Mouse (Mus musculus): Measurements from ENCODE around the gene Kcne1.

The Kcne1 gene

DNA sequence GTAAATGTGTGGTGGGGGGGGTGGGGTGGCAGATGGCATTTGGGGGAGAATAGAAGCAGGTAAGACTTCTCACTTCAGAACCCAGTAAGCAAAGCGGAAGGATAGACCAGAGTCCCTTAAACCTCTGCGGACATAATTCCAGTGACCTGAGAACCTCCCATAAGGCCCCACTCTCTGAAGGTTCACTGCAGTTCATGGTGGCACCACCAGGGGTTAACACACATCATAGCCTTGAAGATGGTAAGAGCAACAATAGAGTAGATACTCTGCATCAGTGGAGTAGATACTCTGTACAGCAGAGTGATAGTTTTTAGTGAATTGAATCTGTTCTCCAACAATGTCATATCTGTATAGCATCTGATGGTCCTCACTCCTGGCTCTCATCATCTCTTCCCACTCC, 53.7 kb downstream of the Kcne1 start:
- no peak for DNase-seq (ENCODE audit: low spot score)

DNA sequence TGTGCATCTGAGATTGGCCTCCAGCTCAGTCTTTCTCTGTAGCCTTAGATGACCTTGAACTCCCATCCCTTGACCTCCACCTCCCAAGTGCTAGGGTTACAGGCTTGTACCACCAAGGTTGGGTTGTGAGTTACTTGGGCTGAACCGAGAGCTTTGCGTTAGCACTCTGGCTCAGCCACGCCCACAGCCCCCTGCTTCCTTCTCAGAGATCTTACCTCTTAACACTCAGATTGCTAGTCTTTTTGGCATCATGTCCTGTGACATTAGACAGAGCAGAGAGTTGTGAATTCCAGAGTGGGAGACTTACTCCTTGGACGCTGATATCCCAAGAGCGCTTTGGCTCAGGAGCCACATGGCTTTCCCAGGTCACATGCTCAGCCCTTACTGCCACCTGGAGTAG, 56.8 kb downstream of the Kcne1 start:
- no peak for DNase-seq (ENCODE audit: low spot score)

DNA sequence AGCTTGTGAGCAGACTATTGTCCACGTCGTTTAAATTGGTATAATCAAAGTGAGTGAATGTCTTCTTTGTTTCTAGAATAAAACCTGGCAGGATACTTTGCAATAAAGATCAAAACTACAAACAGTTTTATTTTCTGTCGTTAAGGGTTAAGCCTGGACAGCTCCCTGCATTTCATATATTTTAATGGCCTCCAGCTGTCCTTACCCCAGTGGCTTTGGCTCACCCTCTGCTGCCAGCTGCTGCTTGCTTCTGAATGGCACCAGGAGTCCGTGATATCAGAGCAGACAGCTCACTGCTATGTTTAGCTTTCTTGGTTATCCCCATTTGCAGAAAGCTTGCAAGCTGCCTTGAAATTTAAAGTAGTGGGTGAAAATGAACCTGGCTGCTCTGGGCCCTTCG, 57.3 kb downstream of the Kcne1 start:
- DNase-seq (ENCODE audit: low spot score): no peak

DNA sequence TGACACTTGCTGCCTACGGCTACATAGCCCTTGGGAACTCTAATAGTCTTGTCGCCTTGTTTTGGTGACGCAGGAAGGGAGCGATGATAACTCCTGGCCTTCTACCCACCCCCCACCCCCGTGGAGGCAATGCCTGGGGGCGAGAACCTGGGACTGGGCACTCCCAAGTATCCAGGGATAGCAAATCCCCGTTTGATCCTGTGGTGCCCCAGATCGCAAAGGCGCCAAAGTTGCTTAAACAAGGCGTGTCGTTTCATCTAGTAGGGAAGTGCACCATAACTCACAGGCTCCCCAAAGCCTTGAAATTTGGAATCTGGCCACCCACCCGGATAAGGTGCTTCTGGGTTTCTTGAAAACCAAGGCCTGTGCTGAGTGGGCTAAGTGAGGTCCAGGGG, 57.9 kb downstream of the Kcne1 start:
- peak; percentile 52 for DNase-seq (ENCODE audit: low spot score)

DNA sequence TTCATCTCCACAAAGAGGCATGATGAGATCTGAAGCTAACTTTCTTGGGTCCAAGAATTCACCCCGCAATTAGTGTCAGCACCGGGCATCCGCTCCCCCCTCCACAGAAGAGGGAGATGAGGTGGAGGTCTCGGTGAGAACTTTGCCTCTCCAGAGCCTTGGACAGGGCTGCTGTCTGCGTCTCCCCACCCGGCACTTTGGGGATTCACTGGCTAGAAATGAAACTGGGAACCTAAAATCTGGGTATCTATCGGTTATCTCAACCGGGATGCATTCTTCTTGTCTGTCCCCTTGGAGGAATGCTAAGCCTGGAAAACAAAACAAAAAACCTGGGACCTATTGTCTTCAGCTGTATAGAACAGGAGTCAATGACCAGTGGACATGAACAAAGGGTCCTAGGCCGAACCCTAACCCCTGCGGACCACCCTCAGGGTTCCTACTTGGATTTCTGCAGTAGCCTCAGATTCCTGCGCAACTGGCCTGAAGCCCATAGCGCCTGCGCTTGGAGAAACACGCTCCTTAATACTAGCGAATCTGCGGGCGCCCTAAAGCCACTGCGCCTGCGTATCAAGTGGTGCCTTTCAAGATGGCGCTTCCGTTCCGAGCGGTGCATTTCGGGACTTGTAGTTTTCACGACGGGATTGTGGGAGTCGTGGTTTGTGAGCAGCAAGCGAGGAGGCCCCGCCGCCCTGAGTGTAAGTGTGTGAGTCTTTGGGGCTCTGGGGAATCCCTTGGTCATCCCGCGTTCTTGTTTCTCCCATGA, 58.4 kb downstream of the Kcne1 start, which contains the start of gene Smim11:
TSS of gene Smim11 (plus strand) at position 638 of the 763 bp plus-strand sequence.
- DNase-seq (ENCODE audit: low spot score): peak; percentile 94

Data from testis, postnatal 10 days (tissue).